Mouse (Mus musculus): ENCODE results near the gene Slc22a3.

DNA sequence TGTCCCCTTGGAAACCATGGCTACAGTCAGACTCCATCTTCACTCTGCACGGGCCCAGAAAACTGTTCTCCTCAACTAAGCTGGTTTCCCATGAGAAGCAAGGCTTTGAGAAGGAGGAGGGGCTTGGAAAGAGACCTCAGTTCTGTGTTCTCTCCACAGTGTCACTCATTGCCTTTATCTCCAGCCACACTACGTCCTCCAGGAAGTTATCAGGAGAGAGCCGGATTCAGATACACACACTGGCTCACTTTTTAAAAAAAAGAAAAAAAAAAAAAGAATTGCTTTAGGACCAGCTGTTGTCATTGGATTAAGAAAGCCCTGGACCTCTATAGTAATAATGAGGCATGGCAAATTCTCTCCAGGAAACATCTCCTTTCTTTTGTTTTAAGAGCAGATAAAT lies 80.3 kb downstream of the Slc22a3 start:
- TF ChIP-seq POLR2A (IDR thresholded peaks at IDR 0.05; ENCODE audit: control insufficient read depth, extremely low read depth, insufficient read depth, low read length, poor library complexity) (no peak), CTCF (IDR thresholded peaks at IDR 0.05; ENCODE audit: borderline replicate concordance, control insufficient read depth, extremely low read depth, insufficient read depth, low read length, poor library complexity) (no peak)
